Mouse (Mus musculus) testis, postnatal 10 days (tissue): ENCODE measurements around the gene Tm4sf5.
"Not testable (repeated sequence)": the region's sequence is repeated elsewhere in the genome, so short reads cannot be mapped to it uniquely, and the experiment has no call there.

Source experiments
- DNase-seq: peaks from one replicate; pipeline ENCODE4 v3.0.0; 2021; ENCODE audit warnings: low spot score

Tm4sf5 gene

GRCm38 (mm10) chr11:70509753-70510564 is 4.9 kb downstream of the Tm4sf5 start:
- peak; percentile 65 for DNase-seq

GRCm38 (mm10) chr11:70511242-70511641 is 6.2 kb downstream of the Tm4sf5 start:
- DNase-seq, result no peak

- DNase-seq, result no peak
Observed at GRCm38 (mm10) chr11:70511825-70512224, 6.8 kb downstream of the Tm4sf5 start.

- no peak for DNase-seq
Observed at GRCm38 (mm10) chr11:70512709-70513342, 7.8 kb downstream of the Tm4sf5 start.

- peak; percentile 55 for DNase-seq
Observed at GRCm38 (mm10) chr11:70513520-70513919, 8.5 kb downstream of the Tm4sf5 start.

GRCm38 (mm10) chr11:70514288-70514687 is 9.2 kb downstream of the Tm4sf5 start, which contains the start of gene Vmo1:
TSS of gene Vmo1 (minus strand) at chr11:70514616.
- no peak for DNase-seq

- no peak for DNase-seq
Observed at GRCm38 (mm10) chr11:70516352-70516751, 11.3 kb downstream of the Tm4sf5 start.

GRCm38 (mm10) chr11:70518436-70518835 is 13.4 kb downstream of the Tm4sf5 start:
- no peak for DNase-seq

GRCm38 (mm10) chr11:70518923-70519322 is 13.9 kb downstream of the Tm4sf5 start, which contains the start of gene Gltpd2:
TSS of gene Gltpd2 (plus strand) at chr11:70519196.
- DNase-seq, result no peak

GRCm38 (mm10) chr11:70520178-70520769 is 15.2 kb downstream of the Tm4sf5 start:
- DNase-seq, result peak; percentile 66

GRCm38 (mm10) chr11:70523306-70523989 is 18.4 kb downstream of the Tm4sf5 start:
- DNase-seq, result not testable (repeated sequence)

- no peak for DNase-seq
Observed at GRCm38 (mm10) chr11:70524782-70525181, 19.7 kb downstream of the Tm4sf5 start.

- DNase-seq, result peak; percentile 90
Observed at GRCm38 (mm10) chr11:70525184-70525678, 20.2 kb downstream of the Tm4sf5 start, which contains the start of gene Psmb6. TSS of gene Psmb6 (plus strand) at chr11:70525367.

GRCm38 (mm10) chr11:70525726-70526125 is 20.7 kb downstream of the Tm4sf5 start:
- DNase-seq, result no peak

GRCm38 (mm10) chr11:70526211-70526610 is 21.2 kb downstream of the Tm4sf5 start:
- no peak for DNase-seq

- DNase-seq, result no peak
Observed at GRCm38 (mm10) chr11:70528610-70529009, 23.6 kb downstream of the Tm4sf5 start.

GRCm38 (mm10) chr11:70531065-70531464 is 26.0 kb downstream of the Tm4sf5 start:
- not testable (repeated sequence) for DNase-seq

GRCm38 (mm10) chr11:70532839-70533238 is 27.8 kb downstream of the Tm4sf5 start, which contains the start of gene Gm40193:
TSS of gene Gm40193 (minus strand) at chr11:70532939.
- DNase-seq, result no peak

- DNase-seq, result no peak
Observed at GRCm38 (mm10) chr11:70539423-70539822, 34.4 kb downstream of the Tm4sf5 start.

GRCm38 (mm10) chr11:70539877-70540587 is 35.0 kb downstream of the Tm4sf5 start, which contains the start of gene Pld2:
TSS of gene Pld2 (plus strand) at chr11:70540064.
- peak; percentile 92 for DNase-seq

- no peak for DNase-seq
Observed at GRCm38 (mm10) chr11:70540928-70541327, 35.9 kb downstream of the Tm4sf5 start.
